26 mouse cellular contexts compared by ENCODE assay signal in the genomic region with DNA sequence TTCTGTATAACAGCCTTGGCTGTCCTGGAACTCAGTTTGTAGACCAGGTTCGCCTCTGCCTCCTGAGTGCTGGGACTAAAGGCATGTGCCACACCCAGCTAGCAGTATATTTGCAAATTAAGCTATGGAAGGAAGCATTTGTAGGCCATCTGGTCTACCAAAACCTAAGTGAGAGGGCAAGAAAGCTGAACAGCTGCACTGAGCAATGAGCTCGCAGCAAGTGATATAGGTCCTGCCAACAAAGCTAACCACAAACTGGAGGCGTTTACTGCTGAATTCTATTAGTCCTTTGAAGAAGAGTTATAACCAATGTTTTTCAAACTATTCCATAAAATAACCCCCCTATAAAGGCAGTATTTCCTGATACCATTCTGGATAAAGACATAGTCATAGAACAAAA. TPM values are rescaled to one million over a fixed set of nuclear protein-coding genes. Genes with fewer than 3 reads are reported as not detected.
DNase-seq lines count a peak whose midpoint lies in the region; ATAC-seq and TF ChIP-seq lines count a peak whose summit lies in the region.
"Had no signal": no experiment of that assay in that cellular context is flagged by ENCODE, and none has a peak within 500 bp of the region (broad histone marks: within the 10 kb centered on the region; RNA-seq: fewer than 3 reads in every experiment).

No protein-coding gene starts in this region.

- no peak overlapping the region for H3K9ac ChIP-seq in limb, embryonic 14.5 days (ENCODE audit: low read depth, low read length, severe bottlenecking)
- H3K9ac ChIP-seq: embryonic facial prominence, embryonic 12.5 days; embryonic facial prominence, embryonic 15.5 days; forebrain, embryonic 12.5 days had no signal

- H3K79me3 ChIP-seq in C2C12 (ENCODE audit: low read depth) = no peaks in the 10 kb centered on the region

- peak; percentile 16 for DNase-seq in heart, adult 11 months
- no peak for DNase-seq in heart, postnatal 14 days
- peak; percentile 35 for DNase-seq in limb, embryonic 14.5 days (ENCODE audit: low spot score)
- no peak for DNase-seq in limb, embryonic 10.5 days (ENCODE audit: low spot score)
- no peak for DNase-seq in lung, postnatal 36 days
- no peak for DNase-seq in kidney, postnatal 4 days
- DNase-seq: adrenal gland, adult 2 months; adrenal gland, postnatal 10 days; adrenal gland, postnatal 25 days; B cell, adult 2 months; cerebellum, adult 11 months; cerebellum, adult 18-20 months; cerebellum, adult 8-10 months; cerebellum, adult 9-11 months; cerebellum, postnatal 14 days; cerebellum, postnatal 36 days; embryo, embryonic 11 days had no signal

- H3K4me2 ChIP-seq in limb, embryonic 14.5 days (replicated peaks; ENCODE audit: low read depth, low read length, severe bottlenecking) = no peak overlapping the region
- no peak overlapping the region for H3K4me2 ChIP-seq in myocyte (ENCODE audit: low read depth)
- H3K4me2 ChIP-seq: embryonic facial prominence, embryonic 12.5 days; embryonic facial prominence, embryonic 15.5 days; forebrain, embryonic 12.5 days had no signal

- no peaks in the 10 kb centered on the region for H3K36me3 ChIP-seq in limb, embryonic 14.5 days (ENCODE audit: control insufficient read depth, insufficient read depth, low read length)
- H3K36me3 ChIP-seq in limb, embryonic 10.5 days = no peaks in the 10 kb centered on the region
- H3K36me3 ChIP-seq in C2C12 (ENCODE audit: control insufficient read depth, insufficient read depth) = no peaks in the 10 kb centered on the region
- no peaks in the 10 kb centered on the region for H3K36me3 ChIP-seq in myocyte (ENCODE audit: control insufficient read depth, insufficient read depth)
- H3K36me3 ChIP-seq: embryonic facial prominence, embryonic 12.5 days; embryonic facial prominence, embryonic 15.5 days; forebrain, embryonic 10.5 days; forebrain, embryonic 12.5 days had no signal

- TF ChIP-seq POLR2A in limb, embryonic 14.5 days (IDR thresholded peaks at IDR 0.05; ENCODE audit: borderline replicate concordance, extremely low read depth, insufficient read depth, insufficient read length) = no peak
- TF ChIP-seq POLR2A in myocyte (IDR thresholded peaks at IDR 0.05; ENCODE audit: insufficient read length, low read depth) = no peak

- H3ac ChIP-seq in C2C12 (ENCODE audit: control insufficient read depth, insufficient read length, low read depth) = no peak overlapping the region
- H3ac ChIP-seq in myocyte (ENCODE audit: control insufficient read depth, insufficient read length) = no peak overlapping the region

- H3K27ac ChIP-seq in limb, embryonic 14.5 days (replicated peaks; ENCODE audit: low read depth, low read length) = no peak overlapping the region
- H3K27ac ChIP-seq in limb, embryonic 10.5 days = no peak overlapping the region
- H3K27ac ChIP-seq: embryonic facial prominence, embryonic 12.5 days; embryonic facial prominence, embryonic 15.5 days; forebrain, embryonic 10.5 days; forebrain, embryonic 12.5 days had no signal

- WGBS in limb, embryonic 14.5 days = 70% methylated on average over 3 of the region's 3 CpGs
- 86% methylated on average over 3 of the region's 3 CpGs for WGBS in limb, embryonic 10.5 days

- H3K27me3 ChIP-seq in limb, embryonic 14.5 days (ENCODE audit: control insufficient read depth, insufficient read depth, low read length) = no peaks in the 10 kb centered on the region
- no peaks in the 10 kb centered on the region for H3K27me3 ChIP-seq in limb, embryonic 10.5 days (ENCODE audit: low read depth, poor library complexity, severe bottlenecking)
- H3K27me3 ChIP-seq in C2C12 (ENCODE audit: control insufficient read depth, insufficient read depth, insufficient read length) (no peaks in the 10 kb centered on the region), myocyte (ENCODE audit: control insufficient read depth, insufficient read depth, insufficient read length) (no peaks in the 10 kb centered on the region)
- H3K27me3 ChIP-seq: embryonic facial prominence, embryonic 12.5 days; embryonic facial prominence, embryonic 15.5 days; forebrain, embryonic 12.5 days had no signal

- H3K9me3 ChIP-seq in limb, embryonic 14.5 days (ENCODE audit: control insufficient read depth, low read length) = no peaks in the 10 kb centered on the region
- no peaks in the 10 kb centered on the region for H3K9me3 ChIP-seq in limb, embryonic 10.5 days (replicated peaks)
- H3K9me3 ChIP-seq: embryonic facial prominence, embryonic 12.5 days; embryonic facial prominence, embryonic 15.5 days; forebrain, embryonic 10.5 days; forebrain, embryonic 12.5 days had no signal

- no peak for ATAC-seq in limb, embryonic 14.5 days (ENCODE audit: low FRiP score, low read depth)
- ATAC-seq: forebrain, embryonic 14.5 days; forebrain, embryonic 16.5 days had no signal

- H3K4me1 ChIP-seq in limb, embryonic 14.5 days (ENCODE audit: control insufficient read depth, insufficient read depth, low read length) = 0 out of 2 replicates have a peak, but pooled peaks cover 2% of the 10 kb centered on the region
- H3K4me1 ChIP-seq in limb, embryonic 10.5 days = peaks cover 14% of the 10 kb centered on the region
- H3K4me1 ChIP-seq: forebrain, embryonic 10.5 days; forebrain, embryonic 12.5 days had no signal

- no peak for TF ChIP-seq CTCF in C2C12 (IDR thresholded peaks at IDR 0.05; ENCODE audit: control insufficient read depth, insufficient read depth, insufficient read length)

- no peaks in the 10 kb centered on the region for H3K79me2 ChIP-seq in C2C12 (ENCODE audit: control insufficient read depth, insufficient read depth)
- no peaks in the 10 kb centered on the region for H3K79me2 ChIP-seq in myocyte (ENCODE audit: control insufficient read depth, insufficient read depth)

- intact Hi-C loops in heart, postnatal 14 days (cut with DNase I) = loop anchor here (10.0 kb wide), 1 partner anchor 487 kb away; no protein-coding TSS in a partner anchor

- no peak overlapping the region for H3K4me3 ChIP-seq in limb, embryonic 14.5 days (replicated peaks; ENCODE audit: low read length)
- no peak overlapping the region for H3K4me3 ChIP-seq in limb, embryonic 10.5 days
- no peak overlapping the region for H3K4me3 ChIP-seq in C2C12 (ENCODE audit: insufficient read depth, poor library complexity, severe bottlenecking)
- no peak overlapping the region for H3K4me3 ChIP-seq in myocyte
- H3K4me3 ChIP-seq: embryonic facial prominence, embryonic 12.5 days; embryonic facial prominence, embryonic 15.5 days; erythroblast, embryonic 14.5 days; forebrain, embryonic 10.5 days; forebrain, embryonic 12.5 days had no signal

TF ChIP-seq in C2C12, 6 proteins besides CTCF, POLR2A, EP300 and RAD21:
- TF ChIP-seq MYOD1 (IDR thresholded peaks at IDR 0.05; ENCODE audit: control insufficient read depth, insufficient read length, low read depth) = peak; percentile 15
- no peak for TF ChIP-seq MAX (IDR thresholded peaks at IDR 0.05)
- TF ChIP-seq FOSL1 (IDR thresholded peaks at IDR 0.05; ENCODE audit: insufficient read depth, low read length, poor library complexity, severe bottlenecking) = no peak
- TF ChIP-seq USF1 (IDR thresholded peaks at IDR 0.05; ENCODE audit: low read depth) = no peak
TF ChIP-seq in C2C12: peak in this region for 1.

TF ChIP-seq in myocyte, 11 proteins besides CTCF, POLR2A, EP300 and RAD21:
- TF ChIP-seq TCF12 (IDR thresholded peaks at IDR 0.05; ENCODE audit: insufficient read depth, poor library complexity, severe bottlenecking) (peak; percentile 52), MYOG (IDR thresholded peaks at IDR 0.05; ENCODE audit: control insufficient read depth in 1 of 3, insufficient read depth in 1 of 3, insufficient read length in 2 of 3, low read depth in 2 of 3) (peak in 2 of 3 experiments; percentile 67 to 69), POLR2AphosphoS2 (IDR thresholded peaks at IDR 0.05; ENCODE audit: insufficient read length, low read depth) (no peak), MYOD1 (IDR thresholded peaks at IDR 0.05; ENCODE audit: control insufficient read depth in 1 of 3, insufficient read length in 2 of 3, low read depth in 2 of 3) (peak; percentile 73 to 90 (median 88))
TF ChIP-seq in myocyte: peak in this region for 3.

RNA-seq across cellular contexts. Expression of gene Tmem184c, which starts 27.1 kb away (rescaled TPM):
- total RNA-seq in heart, postnatal 14 days (2021) = 10 to 100 TPM; 14.4 to 15.4 TPM
- 26.5 and 27.6 TPM in 2 replicates for polyA plus RNA-seq in limb, embryonic 14.5 days (2012; rRNA removed)
- 32.4 and 37.2 TPM in 2 replicates for polyA plus RNA-seq in limb, embryonic 14.5 days (2014; fragmentation: Nextera tagmentation; extraction: Ambion mirVana)
- 32.7 and 34.5 TPM in 2 replicates for polyA plus RNA-seq in limb, embryonic 10.5 days (2016; fragmentation: Nextera tagmentation; extraction: Ambion mirVana)
- polyA plus RNA-seq in C2C12 (2012; fragmentation: generic; extraction: Trizol) (8.3 TPM), myocyte (2012; fragmentation: generic; extraction: Trizol) (8.0 TPM)
- polyA plus RNA-seq: erythroblast, embryonic 14.5 days had no signal

Comparison
In these comparisons a context has a peak if more than half of its experiments do, and no peak if none do; other contexts are left out.
1. DNase-seq: peak in heart, adult 11 months (single experiment) and limb, embryonic 14.5 days (single experiment); none in heart, postnatal 14 days (0 of 2), limb, embryonic 10.5 days (single experiment), lung, postnatal 36 days (single experiment) and kidney, postnatal 4 days (0 of 2).